Mouse (Mus musculus): ENCODE measurements around the gene Zbtb42.

DNA sequence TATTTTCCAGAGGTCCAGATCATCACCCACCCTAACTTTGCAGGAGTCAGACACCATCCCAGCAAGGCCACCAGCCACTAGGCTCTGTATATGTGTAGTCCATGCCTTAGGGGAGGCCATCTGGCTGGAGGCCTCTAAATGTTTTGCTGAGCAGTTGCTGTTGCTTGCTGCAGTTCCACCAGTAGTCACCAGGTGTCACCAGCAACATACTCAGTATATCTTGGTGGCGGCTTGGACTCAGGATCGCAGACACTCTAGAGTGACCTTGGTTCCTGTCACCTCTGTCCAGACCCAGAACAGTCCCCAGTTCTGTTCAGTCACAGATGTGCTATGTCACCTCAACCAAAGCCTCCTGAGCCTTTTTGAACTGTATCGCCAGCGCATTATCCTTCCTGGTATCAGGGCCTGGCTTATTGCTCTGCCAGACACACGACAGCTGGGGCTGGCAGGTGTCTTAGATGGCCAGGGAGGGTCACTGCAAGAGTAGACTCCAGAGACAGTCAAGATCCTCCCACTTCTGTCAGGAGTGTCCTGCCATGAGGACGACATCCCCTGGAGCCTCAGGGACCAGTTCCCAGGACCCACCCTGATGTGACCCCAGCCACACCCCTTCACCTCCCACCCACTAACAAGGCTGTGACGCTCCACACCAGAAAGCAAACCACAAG lies 25.3 kb upstream of the Zbtb42 start:
- TF ChIP-seq POLR2A (IDR thresholded peaks at IDR 0.05; ENCODE audit: low read depth, low read length): no peak
- TF ChIP-seq CTCF (IDR thresholded peaks at IDR 0.05; ENCODE audit: extremely low read depth, insufficient read length, insufficient replicate concordance, low read depth, low read length): peak; percentile 80; the same call in 1 of the 2 replicates

Measured in small intestine, adult 2 months (tissue).